Mouse (Mus musculus): Measurements from ENCODE around the gene Col4a1.

The Col4a1 gene

GRCm38 (mm10) chr8:11179869-11180268 lies 132.8 kb downstream of the Col4a1 start:
- DNase-seq (ENCODE audit: low spot score): no peak

GRCm38 (mm10) chr8:11176393-11176792 lies 136.2 kb downstream of the Col4a1 start:
- DNase-seq (ENCODE audit: low spot score): no peak

- peak; percentile 43 for DNase-seq (ENCODE audit: low spot score)
Measured at GRCm38 (mm10) chr8:11173284-11174191, 139.1 kb downstream of the Col4a1 start.

GRCm38 (mm10) chr8:11171526-11171925 lies 141.1 kb downstream of the Col4a1 start:
- DNase-seq (ENCODE audit: low spot score): no peak

GRCm38 (mm10) chr8:11169383-11169782 lies 143.2 kb downstream of the Col4a1 start:
- no peak for DNase-seq (ENCODE audit: low spot score)

- DNase-seq (ENCODE audit: low spot score): no peak
Measured at GRCm38 (mm10) chr8:11168780-11169179, 143.8 kb downstream of the Col4a1 start.

- DNase-seq (ENCODE audit: low spot score): no peak
Measured at GRCm38 (mm10) chr8:11167955-11168354, 144.7 kb downstream of the Col4a1 start.

- DNase-seq (ENCODE audit: low spot score): no peak
Measured at GRCm38 (mm10) chr8:11165592-11165991, 147.0 kb downstream of the Col4a1 start.

- no peak for DNase-seq (ENCODE audit: low spot score)
Measured at GRCm38 (mm10) chr8:11156319-11156692, 156.3 kb downstream of the Col4a1 start.

GRCm38 (mm10) chr8:11155579-11156318 lies 156.9 kb downstream of the Col4a1 start:
- no peak for DNase-seq (ENCODE audit: low spot score)

GRCm38 (mm10) chr8:11150268-11150667 lies 162.4 kb downstream of the Col4a1 start:
- DNase-seq (ENCODE audit: low spot score): no peak

- no peak for DNase-seq (ENCODE audit: low spot score)
Measured at GRCm38 (mm10) chr8:11149201-11149810, 163.3 kb downstream of the Col4a1 start.

GRCm38 (mm10) chr8:11148797-11149196 lies 163.8 kb downstream of the Col4a1 start:
- DNase-seq (ENCODE audit: low spot score): no peak
